Mouse (Mus musculus) cerebellum, adult 2 months (tissue): ENCODE data around the gene Dhx58. TPM values are rescaled to one million over a fixed set of nuclear protein-coding genes. Genes with fewer than 3 reads are reported as not detected.

Experiments used
- DNase-seq, 2 experiments: peaks; one replicate each; pipeline ENCODE4 v3.0.0; 2021
- H3K27ac ChIP-seq: fragments of 200-500 bp; 2 replicates; pipeline ENCODE4 v1.5.1; 2012; ENCODE audit warnings: low read length, control low read depth, inconsistent platforms; ENCODE audit not compliant: insufficient read depth
- H3K27me3 ChIP-seq: fragments of 200-500 bp; 2 replicates; pipeline ENCODE4 v1.6.1; 2012; ENCODE audit warnings: inconsistent platforms, mild to moderate bottlenecking, low read length, moderate library complexity; ENCODE audit not compliant: control insufficient read depth, insufficient read depth
- H3K4me1 ChIP-seq: fragments of 200-500 bp; 2 replicates; pipeline ENCODE4 v1.6.1; 2011; ENCODE audit warnings: low read length; ENCODE audit not compliant: control insufficient read depth, insufficient read depth
- H3K4me3 ChIP-seq: fragments of 200-500 bp; replicated peaks from 2 replicates; pipeline ENCODE3; 2011; ENCODE audit warnings: mild to moderate bottlenecking, low read depth, low read length, control low read depth; ENCODE audit not compliant: insufficient read depth
- CTCF ChIP-seq: fragments of 200-500 bp; IDR thresholded peaks from 2 replicates; pipeline ENCODE4 v1.5.1; 2011; ENCODE audit warnings: low read depth, mild to moderate bottlenecking, control low read depth, low read length, moderate library complexity, borderline replicate concordance; ENCODE audit not compliant: insufficient read depth
- POLR2A ChIP-seq: fragments of 200-500 bp; IDR thresholded peaks from 2 replicates; pipeline ENCODE4 v1.6.1; 2011; ENCODE audit warnings: low read length, control low read depth, borderline replicate concordance; ENCODE audit not compliant: insufficient read depth
- WGBS: fragments of 180-500 bp; shearing (Covaris S2); methylation state at CpG from one replicate; pipeline ENCODE4 v1.1.7; 2018; 5-methylcytosine and 5-hydroxymethylcytosine counted together
- polyA plus RNA-seq: library from polyadenylated mRNA; depleted of rRNA; stranded (reverse); fragments of >200 nt; gene quantifications from 2 replicates; pipeline ENCODE4 v1.2.3, GENCODE M21; 2012

The Dhx58 gene
- polyA plus RNA-seq, 1 experiment: 5.1 TPM

DNA sequence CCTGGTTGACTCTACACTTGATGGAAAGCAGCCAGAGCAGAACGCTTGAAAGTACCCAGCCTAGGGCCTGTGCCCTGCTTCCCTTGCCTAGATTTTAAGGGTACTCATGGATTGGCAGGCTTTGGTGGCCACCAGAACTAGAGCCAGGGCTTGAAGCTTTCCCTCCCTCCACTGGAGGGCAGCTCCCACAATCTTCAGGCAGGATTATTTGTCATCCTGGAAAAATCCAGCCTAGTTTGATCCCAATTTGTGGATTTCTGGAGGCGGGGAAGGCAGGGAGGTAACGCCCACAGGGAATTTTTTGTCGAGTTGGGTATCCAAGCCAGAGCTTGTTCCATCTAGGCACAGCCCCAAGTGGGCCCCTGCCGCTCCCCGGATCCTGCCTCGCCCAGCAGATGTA, 13.7 kb downstream of the Dhx58 start:
- no peak for TF ChIP-seq POLR2A
- no peak for TF ChIP-seq CTCF
- no peaks in the 10 kb centered on the region for H3K4me1 ChIP-seq
- H3K27ac ChIP-seq: no peak overlapping the region
- 27% methylated on average over 7 of the region's 7 CpGs for WGBS
- no peak for DNase-seq
- H3K4me3 ChIP-seq: no peak overlapping the region
- no peaks in the 10 kb centered on the region for H3K27me3 ChIP-seq

DNA sequence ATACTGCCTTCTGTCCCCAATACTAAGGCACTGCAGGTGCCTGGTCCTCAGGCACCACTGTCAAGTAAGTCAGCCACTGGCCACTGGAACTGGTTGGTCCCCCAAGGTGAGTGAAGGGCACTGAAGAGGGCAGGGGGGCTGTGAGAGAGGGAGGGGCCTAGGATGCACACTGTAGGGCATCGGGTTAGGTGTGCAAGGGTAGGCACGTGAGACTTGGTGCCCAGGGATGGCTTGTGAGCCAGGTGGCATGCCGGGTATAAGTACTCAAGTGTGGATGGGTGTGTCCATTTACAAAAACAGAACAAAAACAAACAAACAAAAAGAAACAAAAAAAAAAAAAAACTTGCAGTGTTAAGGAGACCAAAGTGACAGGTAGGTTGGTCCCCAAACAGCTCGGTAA, 15.6 kb downstream of the Dhx58 start:
- Histone ChIP-seq H3K27me3 (no peaks in the 10 kb centered on the region), H3K4me1 (no peaks in the 10 kb centered on the region), H3K4me3 (no peak overlapping the region), H3K27ac (no peak overlapping the region)
- TF ChIP-seq CTCF: no peak
- no peak for TF ChIP-seq POLR2A
- WGBS: 87% methylated on average over 4 of the region's 4 CpGs
- DNase-seq: no peak

DNA sequence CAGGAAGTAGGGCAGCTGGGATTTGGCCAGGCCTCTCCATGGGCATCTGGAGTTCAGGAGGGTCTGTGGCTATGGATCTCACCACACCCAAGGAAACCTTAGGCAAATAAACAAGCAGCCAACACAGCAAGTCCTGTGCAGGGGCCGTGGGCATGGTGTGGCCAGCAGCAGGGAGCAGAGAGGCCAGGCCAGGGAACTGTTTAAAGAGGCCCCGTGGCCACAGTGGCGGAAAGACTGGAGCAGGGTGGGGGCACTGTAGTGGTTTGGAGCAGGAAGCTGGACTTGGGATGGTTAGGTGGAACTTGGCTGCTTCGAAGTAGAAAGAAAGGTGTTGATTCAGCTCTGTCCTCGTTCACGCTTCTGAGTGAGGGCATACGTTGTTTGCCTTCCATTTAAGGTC, 16.8 kb downstream of the Dhx58 start:
- DNase-seq: no peak
- TF ChIP-seq CTCF: no peak
- no peak for TF ChIP-seq POLR2A
- WGBS: 81% methylated on average over 7 of the region's 7 CpGs
- Histone ChIP-seq H3K4me1 (no peaks in the 10 kb centered on the region), H3K4me3 (no peak overlapping the region), H3K27ac (no peak overlapping the region), H3K27me3 (no peaks in the 10 kb centered on the region)

GRCm38 (mm10) chr11:100685371-100685770, 18.7 kb downstream of the Dhx58 start:
- DNase-seq: no peak
- H3K4me3 ChIP-seq: no peak overlapping the region
- no peaks in the 10 kb centered on the region for H3K27me3 ChIP-seq
- 79% methylated on average over 3 of the region's 3 CpGs for WGBS
- TF ChIP-seq POLR2A: no peak
- no peak for TF ChIP-seq CTCF
- H3K4me1 ChIP-seq: no peaks in the 10 kb centered on the region
- H3K27ac ChIP-seq: no peak overlapping the region

DNA sequence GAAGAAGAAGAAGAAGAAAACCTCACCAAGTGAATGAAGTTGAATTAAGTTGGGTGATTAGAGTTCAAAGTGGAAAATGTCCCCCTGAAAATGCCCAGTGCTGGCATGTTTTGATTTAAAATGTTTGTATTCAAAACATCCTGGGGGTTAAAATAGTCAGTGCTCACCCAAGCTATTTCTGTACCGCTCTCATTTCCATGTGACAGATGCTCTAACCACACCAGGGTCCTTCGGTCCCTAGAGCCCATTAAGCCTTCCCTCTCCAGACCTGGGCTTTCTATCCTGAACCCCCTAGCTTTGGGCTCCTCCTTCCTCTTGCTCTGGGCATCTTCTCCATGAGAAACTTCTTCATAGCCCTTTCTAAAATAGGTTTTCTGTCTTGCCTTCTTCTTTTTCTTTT, 20.0 kb downstream of the Dhx58 start:
- H3K27ac ChIP-seq: no peak overlapping the region
- no peaks in the 10 kb centered on the region for H3K27me3 ChIP-seq
- no peak overlapping the region for H3K4me3 ChIP-seq
- 47% methylated on average over 2 of the region's 2 CpGs for WGBS
- H3K4me1 ChIP-seq: no peaks in the 10 kb centered on the region
- TF ChIP-seq POLR2A (no peak), CTCF (no peak)
- no peak for DNase-seq

GRCm38 (mm10) chr11:100682526-100682925, 21.5 kb downstream of the Dhx58 start:
- Histone ChIP-seq H3K27ac (no peak overlapping the region), H3K27me3 (no peaks in the 10 kb centered on the region), H3K4me1 (no peaks in the 10 kb centered on the region), H3K4me3 (no peak overlapping the region)
- WGBS: 86% methylated on average over 5 of the region's 5 CpGs
- TF ChIP-seq CTCF (no peak), POLR2A (no peak)
- DNase-seq: no peak

GRCm38 (mm10) chr11:100681826-100682225, 22.2 kb downstream of the Dhx58 start:
- DNase-seq: no peak
- H3K4me1 ChIP-seq: no peaks in the 10 kb centered on the region
- TF ChIP-seq CTCF (no peak), POLR2A (no peak)
- WGBS: 71% methylated on average over 5 of the region's 5 CpGs
- H3K27me3 ChIP-seq: no peaks in the 10 kb centered on the region
- no peak overlapping the region for H3K4me3 ChIP-seq
- no peak overlapping the region for H3K27ac ChIP-seq

DNA sequence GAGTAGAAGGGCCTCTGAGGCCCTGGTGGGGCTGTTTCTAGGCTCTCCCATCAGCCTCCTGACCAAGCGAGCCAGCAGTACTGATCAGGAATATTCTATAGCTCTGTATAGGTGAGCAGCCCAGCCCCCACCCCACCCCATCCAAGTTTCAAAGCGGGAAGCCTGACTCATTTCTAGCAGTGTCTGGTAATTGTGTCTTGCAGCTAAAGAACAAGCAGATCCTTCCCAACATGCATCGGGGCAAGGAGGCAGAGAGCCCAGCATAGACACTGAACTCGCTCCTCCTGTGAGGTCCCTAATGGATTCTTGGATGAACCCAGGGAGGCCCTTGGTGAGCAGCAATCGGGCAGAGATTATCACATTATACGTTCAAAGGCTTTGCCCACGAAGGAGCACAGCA, 26.3 kb downstream of the Dhx58 start:
- no peak overlapping the region for H3K4me3 ChIP-seq
- no peak for TF ChIP-seq POLR2A
- no peak for TF ChIP-seq CTCF
- no peaks in the 10 kb centered on the region for H3K27me3 ChIP-seq
- 55% methylated on average over 7 of the region's 7 CpGs for WGBS
- DNase-seq: no peak
- H3K27ac ChIP-seq: no peak overlapping the region
- H3K4me1 ChIP-seq: peaks cover 3% of the 10 kb centered on the region; the same call in 1 of the 2 replicates
